Mouse (Mus musculus): ENCODE measurements around the gene Tmem86a. TPM values are rescaled to one million over a fixed set of nuclear protein-coding genes. Genes with fewer than 3 reads are reported as not detected.

The Tmem86a gene
- polyA plus RNA-seq, 1 experiment from 2014 or later: 36.5 TPM

GRCm38 (mm10) chr7:47056273-47056672, 5.9 kb downstream of the Tmem86a start:
- WGBS: 79% methylated on average over 4 of the region's 4 CpGs
- Histone ChIP-seq H3K27ac (ENCODE audit: low read length) (no peak overlapping the region), H3K27me3 (replicated peaks; ENCODE audit: insufficient read depth, low read length) (no peaks in the 10 kb centered on the region), H3K4me1 (ENCODE audit: insufficient read depth, low read depth, low read length) (peaks cover 15% of the 10 kb centered on the region), H3K4me3 (ENCODE audit: low read depth, low read length) (no peak overlapping the region), H3K4me2 (replicated peaks; ENCODE audit: low read depth, low read length) (no peak overlapping the region), H3K36me3 (ENCODE audit: insufficient read depth, low read length) (no peaks in the 10 kb centered on the region), H3K9me3 (ENCODE audit: low read length) (no peaks in the 10 kb centered on the region), H3K9ac (replicated peaks; ENCODE audit: low read depth) (no peak overlapping the region)
- TF ChIP-seq EP300 (IDR thresholded peaks at IDR 0.05): no peak
- DNase-seq (ENCODE audit: low spot score) (no peak), ATAC-seq (no peak)

DNA sequence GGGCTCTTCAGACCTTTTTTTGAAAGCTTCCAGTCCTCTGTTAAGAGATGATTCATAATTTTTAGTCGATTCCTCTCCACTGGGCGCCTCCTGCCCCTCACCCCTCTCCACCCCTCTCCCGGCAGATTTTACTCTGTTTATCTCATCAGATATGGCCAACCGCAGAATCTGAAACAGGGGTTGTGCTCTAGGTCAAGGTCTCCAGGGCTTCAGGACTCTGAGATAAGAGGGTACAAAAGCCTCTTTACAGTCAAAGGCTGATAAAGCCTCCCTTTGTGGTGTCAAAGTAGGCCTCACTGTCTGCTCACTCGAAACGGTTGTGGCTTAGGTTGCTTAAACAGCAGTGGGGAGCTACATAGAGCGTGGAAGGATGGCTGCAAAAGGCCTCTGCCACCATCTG, 8.9 kb downstream of the Tmem86a start:
- H3K36me3 ChIP-seq (ENCODE audit: insufficient read depth, low read length): no peaks in the 10 kb centered on the region
- no peak overlapping the region for H3K9ac ChIP-seq (replicated peaks; ENCODE audit: low read depth)
- no peak overlapping the region for H3K4me2 ChIP-seq (replicated peaks; ENCODE audit: low read depth, low read length)
- TF ChIP-seq EP300 (IDR thresholded peaks at IDR 0.05) (no peak), CTCF (IDR thresholded peaks at IDR 0.05) (no peak)
- ATAC-seq: no peak
- DNase-seq (ENCODE audit: low spot score): no peak
- 37% methylated on average over 7 of the region's 7 CpGs for WGBS
- H3K27ac ChIP-seq (ENCODE audit: low read length): no peak overlapping the region
- no peaks in the 10 kb centered on the region for H3K4me1 ChIP-seq (ENCODE audit: insufficient read depth, low read depth, low read length)
- no peak overlapping the region for H3K4me3 ChIP-seq (ENCODE audit: low read depth, low read length)
- H3K27me3 ChIP-seq (replicated peaks; ENCODE audit: insufficient read depth, low read length): no peaks in the 10 kb centered on the region
- no peaks in the 10 kb centered on the region for H3K9me3 ChIP-seq (ENCODE audit: low read length)

GRCm38 (mm10) chr7:47061560-47061959, 11.2 kb downstream of the Tmem86a start:
- TF ChIP-seq EP300 (IDR thresholded peaks at IDR 0.05) (no peak), CTCF (IDR thresholded peaks at IDR 0.05) (no peak)
- no peak for ATAC-seq

DNA sequence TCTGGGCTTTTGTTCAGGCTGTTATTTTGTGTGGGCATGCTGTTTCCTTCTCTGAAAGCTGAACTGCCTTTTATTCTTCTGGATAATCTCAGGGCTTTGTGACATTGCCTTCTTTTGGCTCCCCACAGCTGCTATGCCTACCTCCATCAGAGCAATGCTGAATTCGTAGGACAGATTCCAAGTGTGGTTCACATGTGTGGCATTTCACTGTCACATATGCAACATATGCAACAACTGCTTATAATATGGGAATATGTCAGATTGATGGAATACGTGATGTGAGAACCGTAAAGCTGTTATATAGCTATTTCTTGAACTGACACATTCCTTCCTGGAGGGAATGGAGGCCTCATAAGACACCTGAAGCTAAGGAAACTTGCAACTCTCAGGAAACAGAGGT, 16.5 kb downstream of the Tmem86a start:
- H3K9me3 ChIP-seq (ENCODE audit: low read length): no peaks in the 10 kb centered on the region
- no peak overlapping the region for H3K4me3 ChIP-seq (ENCODE audit: low read depth, low read length)
- H3K4me2 ChIP-seq (replicated peaks; ENCODE audit: low read depth, low read length): no peak overlapping the region
- TF ChIP-seq CTCF (IDR thresholded peaks at IDR 0.05): no peak
- TF ChIP-seq EP300 (IDR thresholded peaks at IDR 0.05): no peak
- 58% methylated on average over 3 of the region's 3 CpGs for WGBS
- no peak overlapping the region for H3K27ac ChIP-seq (ENCODE audit: low read length)
- no peaks in the 10 kb centered on the region for H3K36me3 ChIP-seq (ENCODE audit: insufficient read depth, low read length)
- no peak for DNase-seq (ENCODE audit: low spot score)
- H3K27me3 ChIP-seq (replicated peaks; ENCODE audit: insufficient read depth, low read length): no peaks in the 10 kb centered on the region
- no peaks in the 10 kb centered on the region; the same call in 1 of the 2 replicates for H3K4me1 ChIP-seq (ENCODE audit: insufficient read depth, low read depth, low read length)
- no peak; the same call in 1 of the 2 replicates for ATAC-seq
- H3K9ac ChIP-seq (replicated peaks; ENCODE audit: low read depth): no peak overlapping the region

More at GRCm38 (mm10) chr7:47061560-47061959, 11.2 kb downstream of the Tmem86a start:
- H3K9ac ChIP-seq (replicated peaks; ENCODE audit: low read depth): no peak overlapping the region
- H3K36me3 ChIP-seq (ENCODE audit: insufficient read depth, low read length): no peaks in the 10 kb centered on the region
- H3K4me2 ChIP-seq (replicated peaks; ENCODE audit: low read depth, low read length): no peak overlapping the region
- no peak overlapping the region for H3K4me3 ChIP-seq (ENCODE audit: low read depth, low read length)
- no peak for DNase-seq (ENCODE audit: low spot score)
- no peak overlapping the region for H3K27ac ChIP-seq (ENCODE audit: low read length)
- H3K9me3 ChIP-seq (ENCODE audit: low read length): no peaks in the 10 kb centered on the region
- no peaks in the 10 kb centered on the region for H3K4me1 ChIP-seq (ENCODE audit: insufficient read depth, low read depth, low read length)
- WGBS: 56% methylated on average over 5 of the region's 5 CpGs
- no peaks in the 10 kb centered on the region for H3K27me3 ChIP-seq (replicated peaks; ENCODE audit: insufficient read depth, low read length)

GRCm38 (mm10) chr7:47067879-47068278, 17.5 kb downstream of the Tmem86a start:
- DNase-seq (ENCODE audit: low spot score) (no peak), ATAC-seq (no peak)
- no peak overlapping the region for H3K27ac ChIP-seq (ENCODE audit: low read length)
- H3K4me1 ChIP-seq (ENCODE audit: insufficient read depth, low read depth, low read length): no peaks in the 10 kb centered on the region; the same call in 1 of the 2 replicates
- H3K9ac ChIP-seq (replicated peaks; ENCODE audit: low read depth): no peak overlapping the region
- H3K27me3 ChIP-seq (replicated peaks; ENCODE audit: insufficient read depth, low read length): no peaks in the 10 kb centered on the region
- no peak overlapping the region for H3K4me2 ChIP-seq (replicated peaks; ENCODE audit: low read depth, low read length)
- H3K9me3 ChIP-seq (ENCODE audit: low read length): no peaks in the 10 kb centered on the region
- 53% methylated on average over 5 of the region's 5 CpGs for WGBS
- TF ChIP-seq CTCF (IDR thresholded peaks at IDR 0.05): no peak
- TF ChIP-seq EP300 (IDR thresholded peaks at IDR 0.05): no peak
- no peaks in the 10 kb centered on the region for H3K36me3 ChIP-seq (ENCODE audit: insufficient read depth, low read length)
- no peak overlapping the region for H3K4me3 ChIP-seq (ENCODE audit: low read depth, low read length)

- Histone ChIP-seq H3K4me3 (ENCODE audit: low read depth, low read length) (no peak overlapping the region), H3K27me3 (replicated peaks; ENCODE audit: insufficient read depth, low read length) (no peaks in the 10 kb centered on the region), H3K9ac (replicated peaks; ENCODE audit: low read depth) (no peak overlapping the region), H3K27ac (ENCODE audit: low read length) (no peak overlapping the region), H3K4me2 (replicated peaks; ENCODE audit: low read depth, low read length) (no peak overlapping the region), H3K36me3 (ENCODE audit: insufficient read depth, low read length) (no peaks in the 10 kb centered on the region), H3K4me1 (ENCODE audit: insufficient read depth, low read depth, low read length) (peaks cover 4% of the 10 kb centered on the region), H3K9me3 (ENCODE audit: low read length) (no peaks in the 10 kb centered on the region)
- 70% methylated on average over 5 of the region's 5 CpGs for WGBS
- TF ChIP-seq EP300 (IDR thresholded peaks at IDR 0.05): no peak
- TF ChIP-seq CTCF (IDR thresholded peaks at IDR 0.05): peak; percentile 66
- ATAC-seq (peak; percentile 13; the same call in 1 of the 2 replicates), DNase-seq (ENCODE audit: low spot score) (peak; percentile 39)
Measured at GRCm38 (mm10) chr7:47072551-47072950, 22.1 kb downstream of the Tmem86a start.
